ENCODE assay signal across 12 mouse cellular contexts in genomic region chr5:115758431-115759180, GRCm38 (mm10). TPM values are rescaled to one million over a fixed set of nuclear protein-coding genes. Genes with fewer than 3 reads are reported as not detected.
A peak's percentile ranks its signal among the peaks of the same experiment; 100 is the strongest.
DNase-seq lines count a peak whose midpoint lies in the region; ATAC-seq and TF ChIP-seq lines count a peak whose summit lies in the region.
"Had no signal": no experiment of that assay in that cellular context is flagged by ENCODE, and none has a peak within 500 bp of the region (broad histone marks: within the 10 kb centered on the region; RNA-seq: fewer than 3 reads in every experiment).

No protein-coding gene starts in this region.

- H3K9me3 ChIP-seq in lung, embryonic 14.5 days (ENCODE audit: low read depth, low read length), result no peaks in the 10 kb centered on the region

- no peak overlapping the region for H3K4me2 ChIP-seq in lung, embryonic 14.5 days

- no peak overlapping the region for H3K27ac ChIP-seq in lung, embryonic 14.5 days (ENCODE audit: low read depth)
- H3K27ac ChIP-seq: liver, embryonic 14.5 days had no signal

- ATAC-seq in lung, embryonic 14.5 days (ENCODE audit: insufficient read depth), result no peak

- no peaks in the 10 kb centered on the region for H3K36me3 ChIP-seq in lung, embryonic 14.5 days (ENCODE audit: insufficient read depth)

- no peak overlapping the region for H3K9ac ChIP-seq in lung, embryonic 14.5 days
- H3K9ac ChIP-seq: liver, embryonic 14.5 days had no signal

- H3K4me3 ChIP-seq in lung, embryonic 14.5 days (ENCODE audit: low read depth, low read length), result no peak overlapping the region

- no peak for TF ChIP-seq CTCF in lung, embryonic 14.5 days (IDR thresholded peaks at IDR 0.05; ENCODE audit: low read depth)

- 35% methylated on average over 10 of the region's 10 CpGs for WGBS in lung, embryonic 14.5 days

- peak; percentile 47 for DNase-seq in lung, embryonic 14.5 days
- DNase-seq in lung, postnatal 25 days (ENCODE audit: low spot score), result no peak
- DNase-seq in brain, adult 2 months (ENCODE audit: low read depth, low spot score), result peak; percentile 58
- DNase-seq in forelimb bud, embryonic 11.5 days (ENCODE audit: low read depth, low spot score), result peak; percentile 52
- peak; percentile 6 to 7 for DNase-seq in kidney, postnatal 4 days
- no peak for DNase-seq in gastrocnemius, postnatal 10 days
- no peak for DNase-seq in heart, adult 8-10 months (ENCODE audit: low spot score)
- DNase-seq in natural killer cell, adult 2 months (ENCODE audit: low spot score in 2 of 2), result no peak
- DNase-seq: adrenal gland, adult 2 months; heart, adult 18-20 months had no signal

- no peaks in the 10 kb centered on the region for H3K4me1 ChIP-seq in lung, embryonic 14.5 days (ENCODE audit: insufficient read depth)

- no peaks in the 10 kb centered on the region for H3K27me3 ChIP-seq in lung, embryonic 14.5 days (ENCODE audit: insufficient read depth, low read length)
- H3K27me3 ChIP-seq: CH12.LX had no signal

RNA-seq across cellular contexts. Expression of gene Bicdl1, which starts 27.2 kb away (rescaled TPM):
- 10.7 and 11.1 TPM in 2 replicates for polyA plus RNA-seq in lung, embryonic 14.5 days (2014; fragmentation: Nextera tagmentation; extraction: Ambion mirVana)
- 1 to 10 TPM; 3.9 to 4.0 TPM for total RNA-seq in gastrocnemius, postnatal 10 days (2021)
- total RNA-seq in heart, adult 8-10 months (2022), result 1 to 10 TPM; 6.2 to 8.9 (median 8.3) TPM

Comparison
In these comparisons a context has a peak if more than half of its experiments do, and no peak if none do; other contexts are left out.
1. DNase-seq: peak in lung, embryonic 14.5 days (single experiment), brain, adult 2 months (single experiment), forelimb bud, embryonic 11.5 days (single experiment) and kidney, postnatal 4 days (2 of 2); none in lung, postnatal 25 days (single experiment), gastrocnemius, postnatal 10 days (single experiment), heart, adult 8-10 months (single experiment) and natural killer cell, adult 2 months (0 of 2).